Mouse (Mus musculus) bone marrow, adult 2 months (tissue): ENCODE results near the gene Auts2.

Experiments used
- CTCF ChIP-seq: fragments of 200-500 bp; IDR thresholded peaks from 2 replicates; pipeline ENCODE4 v1.5.1; 2011; ENCODE audit warnings: low read length, control low read depth; ENCODE audit not compliant: control insufficient read depth, insufficient read depth
- POLR2A ChIP-seq: fragments of 200-500 bp; IDR thresholded peaks from 2 replicates; pipeline ENCODE4 v1.6.1; 2011; ENCODE audit warnings: low read depth, mild to moderate bottlenecking, control low read depth, low read length, borderline replicate concordance; ENCODE audit not compliant: control insufficient read depth

- TF ChIP-seq CTCF: no peak
- no peak for TF ChIP-seq POLR2A
These were observed 219.5 kb downstream of the Auts2 start for GRCm38 (mm10) chr5:132323608-132324007.
